Mouse (Mus musculus): ENCODE measurements around the gene Cdc7. TPM values are rescaled to one million over a fixed set of nuclear protein-coding genes. Genes with fewer than 3 reads are reported as not detected.
"Not testable (repeated sequence)": the region's sequence is repeated elsewhere in the genome, so short reads cannot be mapped to it uniquely, and the experiment has no call there.

Gene Cdc7
- polyA plus RNA-seq, 1 experiment from 2014 or later = 24.8 TPM

GRCm38 (mm10) chr5:106982298-106982952 lies 18.3 kb downstream of the Cdc7 start:
- 37% methylated on average over 7 of the region's 7 CpGs for WGBS
- Histone ChIP-seq H3K36me3 (ENCODE audit: control insufficient read depth, insufficient read depth, low read length) (peaks cover 58% of the 10 kb centered on the region), H3K27me3 (ENCODE audit: control insufficient read depth, insufficient read depth, low read length) (no peaks in the 10 kb centered on the region), H3K9me3 (ENCODE audit: control insufficient read depth, low read length) (no peaks in the 10 kb centered on the region), H3K9ac (ENCODE audit: low read length) (no peak overlapping the region), H3K27ac (replicated peaks in 1 of 2; ENCODE audit: control insufficient read depth in 1 of 2, insufficient read depth in 1 of 2, low read depth in 2 of 2, low read length in 2 of 2) (0 out of 4 replicates have a peak overlapping the region, but pooled peaks of 1 of the 2 experiments have one; percentile 20), H3K4me2 (ENCODE audit: low read length) (no peak overlapping the region), H3K4me1 (ENCODE audit: control insufficient read depth in 2 of 2, insufficient read depth in 2 of 2, low read length in 2 of 2) (peaks cover 0 to 3% of the 10 kb centered on the region in 2 experiments; a peak in 3 of 4 replicates), H3K4me3 (ENCODE audit: control insufficient read depth in 1 of 2, insufficient read depth in 1 of 2, low read depth in 1 of 2, low read length in 2 of 2) (no peak overlapping the region)
- ATAC-seq (ENCODE audit: insufficient number of reproducible peaks, insufficient read depth, low FRiP score, low read depth) = no peak

- WGBS = 98% methylated on average over 3 of the region's 3 CpGs
- not testable (repeated sequence) for H3K4me2 ChIP-seq (ENCODE audit: low read length); H3K9me3 ChIP-seq (ENCODE audit: control insufficient read depth, low read length); H3K27me3 ChIP-seq (ENCODE audit: control insufficient read depth, insufficient read depth, low read length); H3K4me1 ChIP-seq (ENCODE audit: control insufficient read depth in 2 of 2, insufficient read depth in 2 of 2, low read length in 2 of 2); H3K4me3 ChIP-seq (ENCODE audit: control insufficient read depth in 1 of 2, insufficient read depth in 1 of 2, low read depth in 1 of 2, low read length in 2 of 2); H3K27ac ChIP-seq (replicated peaks in 1 of 2; ENCODE audit: control insufficient read depth in 1 of 2, insufficient read depth in 1 of 2, low read depth in 2 of 2, low read length in 2 of 2); ATAC-seq (ENCODE audit: insufficient number of reproducible peaks, insufficient read depth, low FRiP score, low read depth); H3K9ac ChIP-seq (ENCODE audit: low read length)
- peaks cover 36% of the 10 kb centered on the region for H3K36me3 ChIP-seq (ENCODE audit: control insufficient read depth, insufficient read depth, low read length)
Measured at GRCm38 (mm10) chr5:106984934-106985333, 20.8 kb downstream of the Cdc7 start.

GRCm38 (mm10) chr5:106985594-106985993 lies 21.5 kb downstream of the Cdc7 start:
- WGBS = 30% methylated on average over 2 of the region's 2 CpGs
- Histone ChIP-seq H3K4me1 (ENCODE audit: control insufficient read depth in 2 of 2, insufficient read depth in 2 of 2, low read length in 2 of 2) (peaks cover 2 to 7% of the 10 kb centered on the region in 2 experiments; a peak in 2 of 4 replicates), H3K4me3 (ENCODE audit: control insufficient read depth in 1 of 2, insufficient read depth in 1 of 2, low read depth in 1 of 2, low read length in 2 of 2) (no peak overlapping the region), H3K36me3 (ENCODE audit: control insufficient read depth, insufficient read depth, low read length) (peaks cover 32% of the 10 kb centered on the region), H3K27me3 (ENCODE audit: control insufficient read depth, insufficient read depth, low read length) (no peaks in the 10 kb centered on the region), H3K27ac (replicated peaks in 1 of 2; ENCODE audit: control insufficient read depth in 1 of 2, insufficient read depth in 1 of 2, low read depth in 2 of 2, low read length in 2 of 2) (no peak overlapping the region), H3K4me2 (ENCODE audit: low read length) (no peak overlapping the region), H3K9me3 (ENCODE audit: control insufficient read depth, low read length) (no peaks in the 10 kb centered on the region), H3K9ac (ENCODE audit: low read length) (no peak overlapping the region)
- no peak for ATAC-seq (ENCODE audit: insufficient number of reproducible peaks, insufficient read depth, low FRiP score, low read depth)

- H3K9ac ChIP-seq (ENCODE audit: low read length) = no peak overlapping the region
- H3K9me3 ChIP-seq (ENCODE audit: control insufficient read depth, low read length) = no peaks in the 10 kb centered on the region
- peaks cover 6 to 11% of the 10 kb centered on the region in 2 experiments for H3K4me1 ChIP-seq (ENCODE audit: control insufficient read depth in 2 of 2, insufficient read depth in 2 of 2, low read length in 2 of 2)
- WGBS = 46% methylated on average over 8 of the region's 8 CpGs
- no peak overlapping the region for H3K4me3 ChIP-seq (ENCODE audit: control insufficient read depth in 1 of 2, insufficient read depth in 1 of 2, low read depth in 1 of 2, low read length in 2 of 2)
- ATAC-seq (ENCODE audit: insufficient number of reproducible peaks, insufficient read depth, low FRiP score, low read depth) = no peak
- H3K4me2 ChIP-seq (ENCODE audit: low read length) = no peak overlapping the region
- H3K27ac ChIP-seq (replicated peaks in 1 of 2; ENCODE audit: control insufficient read depth in 1 of 2, insufficient read depth in 1 of 2, low read depth in 2 of 2, low read length in 2 of 2) = no peak overlapping the region
- H3K27me3 ChIP-seq (ENCODE audit: control insufficient read depth, insufficient read depth, low read length) = no peaks in the 10 kb centered on the region
- peaks cover 10% of the 10 kb centered on the region; the same call in 1 of the 2 replicates for H3K36me3 ChIP-seq (ENCODE audit: control insufficient read depth, insufficient read depth, low read length)
Measured at GRCm38 (mm10) chr5:106989181-106989580, 25.1 kb downstream of the Cdc7 start.

GRCm38 (mm10) chr5:106989786-106990185 lies 25.7 kb downstream of the Cdc7 start:
- ATAC-seq (ENCODE audit: insufficient number of reproducible peaks, insufficient read depth, low FRiP score, low read depth) = no peak
- 71% methylated on average over 12 of the region's 12 CpGs for WGBS
- H3K9ac ChIP-seq (ENCODE audit: low read length) = no peak overlapping the region
- H3K27me3 ChIP-seq (ENCODE audit: control insufficient read depth, insufficient read depth, low read length) = no peaks in the 10 kb centered on the region
- H3K4me1 ChIP-seq (ENCODE audit: control insufficient read depth in 2 of 2, insufficient read depth in 2 of 2, low read length in 2 of 2) = peaks cover 9 to 12% of the 10 kb centered on the region in 2 experiments
- H3K4me3 ChIP-seq (ENCODE audit: control insufficient read depth in 1 of 2, insufficient read depth in 1 of 2, low read depth in 1 of 2, low read length in 2 of 2) = no peak overlapping the region
- H3K27ac ChIP-seq (replicated peaks in 1 of 2; ENCODE audit: control insufficient read depth in 1 of 2, insufficient read depth in 1 of 2, low read depth in 2 of 2, low read length in 2 of 2) = no peak overlapping the region
- peaks cover 4% of the 10 kb centered on the region; the same call in 1 of the 2 replicates for H3K36me3 ChIP-seq (ENCODE audit: control insufficient read depth, insufficient read depth, low read length)
- no peak overlapping the region for H3K4me2 ChIP-seq (ENCODE audit: low read length)
- no peaks in the 10 kb centered on the region for H3K9me3 ChIP-seq (ENCODE audit: control insufficient read depth, low read length)

- no peaks in the 10 kb centered on the region for H3K9me3 ChIP-seq (ENCODE audit: control insufficient read depth, low read length)
- WGBS = 26% methylated on average over 14 of the region's 14 CpGs
- H3K4me3 ChIP-seq (ENCODE audit: control insufficient read depth in 1 of 2, insufficient read depth in 1 of 2, low read depth in 1 of 2, low read length in 2 of 2) = 0 out of 4 replicates have a peak overlapping the region, but pooled peaks of 1 of the 2 experiments have one; percentile 12
- no peak; the same call in 1 of the 2 replicates for ATAC-seq (ENCODE audit: insufficient number of reproducible peaks, insufficient read depth, low FRiP score, low read depth)
- H3K4me1 ChIP-seq (ENCODE audit: control insufficient read depth in 2 of 2, insufficient read depth in 2 of 2, low read length in 2 of 2) = peaks cover 11 to 18% of the 10 kb centered on the region in 2 experiments
- H3K9ac ChIP-seq (ENCODE audit: low read length) = peak overlapping the region; percentile 12; the same call in 1 of the 2 replicates
- peaks cover 2% of the 10 kb centered on the region; the same call in 1 of the 2 replicates for H3K36me3 ChIP-seq (ENCODE audit: control insufficient read depth, insufficient read depth, low read length)
- H3K4me2 ChIP-seq (ENCODE audit: low read length) = peak overlapping the region; percentile 59
- H3K27me3 ChIP-seq (ENCODE audit: control insufficient read depth, insufficient read depth, low read length) = no peaks in the 10 kb centered on the region
- H3K27ac ChIP-seq (replicated peaks in 1 of 2; ENCODE audit: control insufficient read depth in 1 of 2, insufficient read depth in 1 of 2, low read depth in 2 of 2, low read length in 2 of 2) = 0 out of 4 replicates have a peak overlapping the region, but pooled peaks of 1 of the 2 experiments have one; percentile 19
Measured at GRCm38 (mm10) chr5:106990639-106991299, 26.6 kb downstream of the Cdc7 start.

GRCm38 (mm10) chr5:106991300-106991929 lies 27.3 kb downstream of the Cdc7 start:
- Histone ChIP-seq H3K9ac (ENCODE audit: low read length) (peak overlapping the region; percentile 12; the same call in 1 of the 2 replicates), H3K4me1 (ENCODE audit: control insufficient read depth in 2 of 2, insufficient read depth in 2 of 2, low read length in 2 of 2) (peaks cover 13 to 23% of the 10 kb centered on the region in 2 experiments), H3K27ac (replicated peaks in 1 of 2; ENCODE audit: control insufficient read depth in 1 of 2, insufficient read depth in 1 of 2, low read depth in 2 of 2, low read length in 2 of 2) (0 out of 4 replicates have a peak overlapping the region, but pooled peaks of 1 of the 2 experiments have one; percentile 19), H3K4me3 (ENCODE audit: control insufficient read depth in 1 of 2, insufficient read depth in 1 of 2, low read depth in 1 of 2, low read length in 2 of 2) (no peak overlapping the region), H3K9me3 (ENCODE audit: control insufficient read depth, low read length) (no peaks in the 10 kb centered on the region), H3K27me3 (ENCODE audit: control insufficient read depth, insufficient read depth, low read length) (no peaks in the 10 kb centered on the region), H3K36me3 (ENCODE audit: control insufficient read depth, insufficient read depth, low read length) (no peaks in the 10 kb centered on the region), H3K4me2 (ENCODE audit: low read length) (peak overlapping the region; percentile 59; the same call in 1 of the 2 replicates)
- no peak for ATAC-seq (ENCODE audit: insufficient number of reproducible peaks, insufficient read depth, low FRiP score, low read depth)
- WGBS = 65% methylated on average over 8 of the region's 8 CpGs
